Comparison of ENCODE assay signal across 23 mouse cellular contexts in the genomic region with DNA sequence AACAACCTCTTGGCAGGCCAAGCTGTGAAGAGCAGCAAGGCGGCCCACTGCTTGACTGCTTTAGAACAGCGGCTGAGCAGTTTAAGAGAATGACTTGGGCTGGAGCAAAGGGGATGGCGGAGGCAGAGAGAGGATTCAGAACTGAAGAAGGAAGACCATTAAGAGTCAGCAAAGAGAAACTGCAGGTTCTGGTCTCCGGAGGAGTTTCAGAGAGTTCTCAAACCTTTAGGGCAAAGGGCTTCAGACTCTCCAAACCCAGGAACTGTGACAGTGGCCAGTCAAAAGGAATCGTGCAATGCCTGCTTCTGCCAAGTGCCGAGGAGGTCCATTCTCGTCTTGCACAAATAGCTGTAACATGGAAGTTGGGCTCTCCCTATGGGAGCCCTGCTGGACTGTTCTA. TPM values are rescaled to one million over a fixed set of nuclear protein-coding genes. Genes with fewer than 3 reads are reported as not detected.
DNase-seq lines count a peak whose midpoint lies in the region; ATAC-seq and TF ChIP-seq lines count a peak whose summit lies in the region.
"Had no signal": no experiment of that assay in that cellular context is flagged by ENCODE, and none has a peak within 500 bp of the region (broad histone marks: within the 10 kb centered on the region; RNA-seq: fewer than 3 reads in every experiment).

No protein-coding gene starts in this region.

- H3K27me3 ChIP-seq in midbrain, embryonic 11.5 days (ENCODE audit: control insufficient read depth, insufficient read depth, low read length) = peaks cover 4% of the 10 kb centered on the region; the same call in 1 of the 2 replicates
- no peaks in the 10 kb centered on the region for H3K27me3 ChIP-seq in midbrain, postnatal 0 days (ENCODE audit: insufficient read depth, low read length)
- 0 out of 2 replicates have a peak, but pooled peaks cover 3% of the 10 kb centered on the region for H3K27me3 ChIP-seq in stomach, embryonic 15.5 days (replicated peaks)
- no peaks in the 10 kb centered on the region for H3K27me3 ChIP-seq in stomach, postnatal 0 days (ENCODE audit: control insufficient read depth, insufficient read depth, low read length)
- no peaks in the 10 kb centered on the region for H3K27me3 ChIP-seq in testis, adult 2 months (ENCODE audit: control insufficient read depth, insufficient read depth, low read length)
- no peaks in the 10 kb centered on the region; a peak in 1 of 4 replicates for H3K27me3 ChIP-seq in MEL (ENCODE audit: control insufficient read depth in 1 of 2, insufficient read depth in 2 of 2, low read length in 2 of 2)
- H3K27me3 ChIP-seq in hindbrain, embryonic 10.5 days (ENCODE audit: insufficient read depth, poor library complexity, severe bottlenecking) = peaks cover 14% of the 10 kb centered on the region
- H3K27me3 ChIP-seq: CH12.LX had no signal

- no peaks in the 10 kb centered on the region for H3K36me3 ChIP-seq in midbrain, embryonic 11.5 days (ENCODE audit: control insufficient read depth, insufficient read depth, low read length)
- no peaks in the 10 kb centered on the region for H3K36me3 ChIP-seq in midbrain, postnatal 0 days (ENCODE audit: insufficient read depth, low read length)
- H3K36me3 ChIP-seq in stomach, embryonic 15.5 days = no peaks in the 10 kb centered on the region
- H3K36me3 ChIP-seq in stomach, postnatal 0 days (ENCODE audit: control insufficient read depth, insufficient read depth, low read length) = no peaks in the 10 kb centered on the region
- H3K36me3 ChIP-seq in testis, adult 2 months (ENCODE audit: control insufficient read depth, insufficient read depth, low read length) = no peaks in the 10 kb centered on the region
- peaks cover 0 to 8% of the 10 kb centered on the region in 2 experiments; a peak in 1 of 4 replicates for H3K36me3 ChIP-seq in MEL (ENCODE audit: control insufficient read depth in 1 of 2, insufficient read depth in 2 of 2, low read length in 2 of 2)
- H3K36me3 ChIP-seq in hindbrain, embryonic 10.5 days = no peaks in the 10 kb centered on the region
- H3K36me3 ChIP-seq: G1E had no signal

- DNase-seq in midbrain, embryonic 11.5 days (ENCODE audit: low spot score, missing footprints) = peak; percentile 59
- no peak for DNase-seq in midbrain, postnatal 0 days (ENCODE audit: low spot score)
- no peak for DNase-seq in stomach, postnatal 0 days (ENCODE audit: low spot score)
- DNase-seq in testis, postnatal 14 days (ENCODE audit: low spot score) = no peak
- DNase-seq in MEL (ENCODE audit: low read depth, low spot score) = no peak
- DNase-seq in hindbrain, embryonic 10.5 days (ENCODE audit: low spot score) = no peak
- DNase-seq: adrenal gland, adult 2 months; adrenal gland, adult 8-10 months; adrenal gland, postnatal 10 days; adrenal gland, postnatal 14 days; adrenal gland, postnatal 25 days; adrenal gland, postnatal 36 days; B cell, adult 2 months; cerebellum, adult 11 months; cerebellum, adult 11-12 months; cerebellum, adult 18-20 months had no signal

- H3K79me2 ChIP-seq in MEL (ENCODE audit: control insufficient read depth, insufficient read depth, low read length, poor library complexity) = peaks cover 5% of the 10 kb centered on the region; the same call in 1 of the 2 replicates

- H3K27ac ChIP-seq in midbrain, embryonic 11.5 days (ENCODE audit: low read depth, low read length) = no peak overlapping the region
- no peak overlapping the region for H3K27ac ChIP-seq in midbrain, postnatal 0 days (ENCODE audit: low read depth, low read length)
- peak overlapping the region; percentile 87; the same call in 1 of the 2 replicates for H3K27ac ChIP-seq in stomach, embryonic 15.5 days
- no peak overlapping the region for H3K27ac ChIP-seq in stomach, postnatal 0 days (replicated peaks)
- no peak overlapping the region for H3K27ac ChIP-seq in testis, adult 2 months (ENCODE audit: control insufficient read depth, insufficient read depth, low read depth, low read length)
- peak overlapping the region; percentile 83 for H3K27ac ChIP-seq in MEL (ENCODE audit: control insufficient read depth, low read depth, low read length)
- no peak overlapping the region for H3K27ac ChIP-seq in hindbrain, embryonic 10.5 days

- TF ChIP-seq POLR2A in testis, adult 2 months (IDR thresholded peaks at IDR 0.05; ENCODE audit: control insufficient read depth, low read depth, low read length) = no peak
- no peak; a peak in 1 of 4 replicates for TF ChIP-seq POLR2A in MEL (IDR thresholded peaks at IDR 0.05; ENCODE audit: control insufficient read depth in 1 of 2, insufficient read depth in 1 of 2, low read depth in 1 of 2, low read length in 2 of 2, poor library complexity in 1 of 2)

- no peak overlapping the region for H3K4me3 ChIP-seq in midbrain, embryonic 11.5 days (ENCODE audit: low read depth, low read length)
- H3K4me3 ChIP-seq in midbrain, postnatal 0 days (ENCODE audit: low read depth, low read length) = no peak overlapping the region
- H3K4me3 ChIP-seq in stomach, embryonic 15.5 days (replicated peaks) = no peak overlapping the region
- no peak overlapping the region for H3K4me3 ChIP-seq in stomach, postnatal 0 days (ENCODE audit: low read depth, low read length)
- peak overlapping the region; percentile 54 for H3K4me3 ChIP-seq in testis, adult 2 months (ENCODE audit: control insufficient read depth, low read depth, low read length)
- peak overlapping the region in 1 of 2 experiments; percentile 31; a peak in 2 of 4 replicates for H3K4me3 ChIP-seq in MEL (ENCODE audit: control insufficient read depth in 1 of 2, insufficient read depth in 1 of 2, low read depth in 2 of 2, low read length in 2 of 2)
- no peak overlapping the region for H3K4me3 ChIP-seq in hindbrain, embryonic 10.5 days

- no peak overlapping the region for H3K9ac ChIP-seq in midbrain, embryonic 11.5 days (ENCODE audit: low read length)
- H3K9ac ChIP-seq in midbrain, postnatal 0 days (replicated peaks; ENCODE audit: low read length, poor library complexity, severe bottlenecking) = no peak overlapping the region
- H3K9ac ChIP-seq in stomach, embryonic 15.5 days = no peak overlapping the region
- no peak overlapping the region for H3K9ac ChIP-seq in stomach, postnatal 0 days (ENCODE audit: low read length)
- H3K9ac ChIP-seq in MEL (ENCODE audit: control insufficient read depth, low read depth, low read length, poor library complexity, severe bottlenecking) = peak overlapping the region; percentile 69

- peaks cover 3% of the 10 kb centered on the region for H3K4me1 ChIP-seq in midbrain, embryonic 11.5 days (ENCODE audit: control insufficient read depth, insufficient read depth, low read length)
- 0 out of 2 replicates have a peak, but pooled peaks cover 2% of the 10 kb centered on the region for H3K4me1 ChIP-seq in midbrain, postnatal 0 days (ENCODE audit: insufficient read depth, low read length)
- peaks cover 16% of the 10 kb centered on the region for H3K4me1 ChIP-seq in stomach, embryonic 15.5 days
- peaks cover 7% of the 10 kb centered on the region for H3K4me1 ChIP-seq in stomach, postnatal 0 days (replicated peaks; ENCODE audit: control insufficient read depth, insufficient read depth)
- H3K4me1 ChIP-seq in testis, adult 2 months (ENCODE audit: control insufficient read depth, insufficient read depth, low read length) = peaks cover 27% of the 10 kb centered on the region
- H3K4me1 ChIP-seq in MEL (ENCODE audit: control insufficient read depth in 1 of 2, insufficient read depth in 2 of 2, low read length in 2 of 2) = peaks cover 0 to 19% of the 10 kb centered on the region in 2 experiments; a peak in 2 of 4 replicates
- H3K4me1 ChIP-seq in hindbrain, embryonic 10.5 days (replicated peaks) = peaks cover 34% of the 10 kb centered on the region

- no peaks in the 10 kb centered on the region for H3K9me3 ChIP-seq in midbrain, embryonic 11.5 days (ENCODE audit: control insufficient read depth, low read length)
- no peaks in the 10 kb centered on the region for H3K9me3 ChIP-seq in midbrain, postnatal 0 days (ENCODE audit: low read length)
- no peaks in the 10 kb centered on the region for H3K9me3 ChIP-seq in stomach, embryonic 15.5 days
- no peaks in the 10 kb centered on the region for H3K9me3 ChIP-seq in stomach, postnatal 0 days (ENCODE audit: control insufficient read depth, low read length)
- no peaks in the 10 kb centered on the region for H3K9me3 ChIP-seq in MEL (replicated peaks; ENCODE audit: insufficient read depth, low read length)
- no peaks in the 10 kb centered on the region for H3K9me3 ChIP-seq in hindbrain, embryonic 10.5 days
- H3K9me3 ChIP-seq: G1E had no signal

- ATAC-seq in midbrain, embryonic 11.5 days (ENCODE audit: low FRiP score) = no peak
- no peak for ATAC-seq in midbrain, postnatal 0 days (ENCODE audit: low FRiP score)
- ATAC-seq in stomach, embryonic 15.5 days (ENCODE audit: insufficient read depth, low FRiP score, low read depth) = no peak
- no peak for ATAC-seq in stomach, postnatal 0 days (ENCODE audit: low FRiP score, low TSS enrichment)
- ATAC-seq: activated CD4-positive, CD25-positive, alpha-beta regulatory T cell, adult 4 months; CD4-positive, CD25-positive, alpha-beta regulatory T cell, adult 4 months; Patski had no signal

- TF ChIP-seq CTCF in midbrain, postnatal 0 days (IDR thresholded peaks at IDR 0.05) = no peak
- TF ChIP-seq CTCF in stomach, postnatal 0 days (IDR thresholded peaks at IDR 0.05; ENCODE audit: low read depth) = no peak
- no peak for TF ChIP-seq CTCF in testis, adult 2 months (IDR thresholded peaks at IDR 0.05; ENCODE audit: control insufficient read depth, insufficient read depth, insufficient replicate concordance, low read depth, low read length)
- TF ChIP-seq CTCF in MEL (IDR thresholded peaks at IDR 0.05 in 2 of 3, conservative IDR thresholded peaks at IDR 0.05 in 1 of 3; ENCODE audit: control insufficient read depth in 1 of 3, insufficient read depth in 1 of 3, low read depth in 2 of 3, low read length in 3 of 3, poor library complexity in 1 of 3, severe bottlenecking in 1 of 3) = no peak

- H3K4me2 ChIP-seq in midbrain, embryonic 11.5 days = no peak overlapping the region
- no peak overlapping the region for H3K4me2 ChIP-seq in midbrain, postnatal 0 days (ENCODE audit: low read depth, low read length, poor library complexity, severe bottlenecking)
- no peak overlapping the region for H3K4me2 ChIP-seq in stomach, embryonic 15.5 days
- H3K4me2 ChIP-seq in stomach, postnatal 0 days (replicated peaks; ENCODE audit: low read depth) = no peak overlapping the region

- 87% methylated on average over 7 of the region's 7 CpGs for WGBS in midbrain, embryonic 11.5 days
- 89% methylated on average over 7 of the region's 7 CpGs for WGBS in midbrain, postnatal 0 days
- WGBS in stomach, embryonic 15.5 days = 86% methylated on average over 7 of the region's 7 CpGs
- WGBS in stomach, postnatal 0 days = 85% methylated on average over 7 of the region's 7 CpGs
- WGBS in hindbrain, embryonic 10.5 days = 88% methylated on average over 7 of the region's 7 CpGs

- no peak for TF ChIP-seq RAD21 in MEL (IDR thresholded peaks at IDR 0.05; ENCODE audit: low read depth, low read length)

- no peak for TF ChIP-seq EP300 in stomach, postnatal 0 days (optimal IDR thresholded peaks at IDR 0.05)
- no peak for TF ChIP-seq EP300 in MEL (IDR thresholded peaks at IDR 0.05; ENCODE audit: low read depth in 1 of 2, low read length in 2 of 2)

RNA-seq across cellular contexts. Expression of gene Grid1, which starts 54.5 kb away (rescaled TPM):
- 0.55 and 0.61 TPM in 2 replicates for polyA plus RNA-seq in midbrain, embryonic 11.5 days (2014; fragmentation: Nextera tagmentation; extraction: Ambion mirVana)
- total RNA-seq in midbrain, postnatal 0 days (2014; rRNA removed) = 37.2 and 39.4 TPM in 2 replicates
- polyA plus RNA-seq in midbrain, postnatal 0 days (2015; fragmentation: Nextera tagmentation; extraction: Ambion mirVana) = 9.1 and 10.5 TPM in 2 replicates
- polyA plus RNA-seq in stomach, embryonic 15.5 days (2015; fragmentation: Nextera tagmentation; extraction: Ambion mirVana) = 0.76 and 1.4 TPM in 2 replicates
- polyA plus RNA-seq in stomach, postnatal 0 days (2015; fragmentation: Nextera tagmentation; extraction: Ambion mirVana) = 0.34 and 0.54 TPM in 2 replicates
- 1.4 TPM in 2 replicates for polyA plus RNA-seq in testis, adult 2 months (2012; rRNA removed)
- total RNA-seq in MEL (2012; rRNA removed) = not detected in 2 replicates
- not detected for polyA plus RNA-seq in MEL (2012; ENCODE audit: insufficient read depth in 1 of 2, insufficient read length in 2 of 2, low read depth in 1 of 2, low replicate concordance in 2 of 2, missing spikeins in 1 of 2)
- 0.10 and 0.42 TPM in 2 replicates for polyA plus RNA-seq in hindbrain, embryonic 10.5 days (2016; fragmentation: Nextera tagmentation; extraction: Ambion mirVana)
- total RNA-seq: CH12.LX had no signal
- polyA plus RNA-seq: activated CD4-positive, CD25-positive, alpha-beta regulatory T cell, adult 4 months; CD4-positive, CD25-positive, alpha-beta regulatory T cell, adult 4 months; G1E; Patski had no signal

Comparison
In these comparisons a context has a peak if more than half of its experiments do, and no peak if none do; other contexts are left out.
1. H3K27ac ChIP-seq: peak in stomach, embryonic 15.5 days (single experiment) and MEL (single experiment); none in midbrain, embryonic 11.5 days (single experiment), midbrain, postnatal 0 days (single experiment), stomach, postnatal 0 days (single experiment), testis, adult 2 months (single experiment) and hindbrain, embryonic 10.5 days (single experiment).